Mouse (Mus musculus) heart, embryonic 13.5 days (tissue): Measurements from ENCODE around the gene Xrcc5. TPM values are rescaled to one million over a fixed set of nuclear protein-coding genes. Genes with fewer than 3 reads are reported as not detected.

ENCODE experiments used
- ATAC-seq: fragments of 200-750 bp; cut with Nextera tagmentation; 2 replicates; pipeline ENCODE4 v1.8.0; 2017; ENCODE audit warnings: moderate TSS enrichment; ENCODE audit not compliant: insufficient number of reproducible peaks, low FRiP score, low TSS enrichment; ENCODE audit errors: extremely low read depth
- H3K27ac ChIP-seq: fragments of 300-500 bp; sonication (generic); replicated peaks from 2 replicates; pipeline ENCODE4 v1.5.1; 2015; ENCODE audit warnings: moderate library complexity, mild to moderate bottlenecking, inconsistent platforms
- H3K27me3 ChIP-seq: fragments of 300-500 bp; sonication (generic); replicated peaks from 2 replicates; pipeline ENCODE4 v1.6.1; 2015; ENCODE audit warnings: mild to moderate bottlenecking, inconsistent platforms
- H3K36me3 ChIP-seq: fragments of 300-500 bp; sonication (generic); 2 replicates; pipeline ENCODE4 v1.6.1; 2015; ENCODE audit warnings: mild to moderate bottlenecking, inconsistent platforms
- H3K4me1 ChIP-seq: fragments of 300-500 bp; sonication (generic); 2 replicates; pipeline ENCODE4 v1.6.1; 2015; ENCODE audit warnings: inconsistent platforms
- H3K4me2 ChIP-seq: fragments of 300-500 bp; sonication (generic); 2 replicates; pipeline ENCODE4 v1.6.1; 2015; ENCODE audit warnings: inconsistent platforms, mild to moderate bottlenecking, moderate library complexity
- H3K4me3 ChIP-seq: fragments of 300-500 bp; sonication (generic); 2 replicates; pipeline ENCODE4 v1.5.1; 2015; ENCODE audit warnings: moderate library complexity, mild to moderate bottlenecking, inconsistent platforms
- H3K9ac ChIP-seq: fragments of 300-500 bp; sonication (generic); 2 replicates; pipeline ENCODE4 v1.6.1; 2015; ENCODE audit warnings: inconsistent platforms, mild to moderate bottlenecking, moderate library complexity
- H3K9me3 ChIP-seq: fragments of 300-500 bp; sonication (generic); 2 replicates; pipeline ENCODE4 v1.6.1; 2016; ENCODE audit warnings: inconsistent platforms
- WGBS: fragments of 180-500 bp; shearing (Covaris S2); methylation state at CpG from one replicate; pipeline ENCODE4 v1.1.7; 2015; ENCODE audit warnings: mixed read lengths; 5-methylcytosine and 5-hydroxymethylcytosine counted together
- polyA plus RNA-seq: library from polyadenylated mRNA; unstranded; fragments of >200 nt; fragmentation: Nextera tagmentation; extraction: Ambion mirVana; gene quantifications from 2 replicates; pipeline ENCODE4 v1.2.1, GENCODE M21; 2015

Gene Xrcc5
- polyA plus RNA-seq, 1 experiment from 2014 or later, result 18.1 TPM

DNA sequence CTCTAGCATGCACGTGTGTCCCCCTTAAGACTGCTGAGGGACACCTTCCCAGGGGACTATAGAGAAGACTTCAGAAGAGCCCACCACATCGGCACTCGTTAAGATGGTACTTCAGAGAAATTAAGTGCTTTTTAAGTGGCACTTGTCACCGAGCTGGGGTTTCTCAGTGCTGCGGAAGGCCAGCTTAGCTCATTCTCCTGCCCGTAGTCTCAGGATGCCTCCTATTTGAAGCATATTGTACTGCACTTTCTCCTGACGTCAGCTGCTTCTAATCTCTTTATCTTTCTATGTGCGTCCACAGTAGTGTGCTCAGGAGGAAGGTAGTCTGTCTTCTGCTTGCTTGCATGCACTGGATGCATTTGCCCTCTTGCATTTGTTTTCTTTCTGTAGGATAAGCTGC is 9.2 kb downstream of the Xrcc5 start:
- Histone ChIP-seq H3K36me3 (peaks cover 70% of the 10 kb centered on the region), H3K9ac (no peak overlapping the region), H3K27me3 (peaks cover 32% of the 10 kb centered on the region), H3K4me1 (no peaks in the 10 kb centered on the region), H3K9me3 (no peaks in the 10 kb centered on the region), H3K4me2 (no peak overlapping the region), H3K27ac (no peak overlapping the region), H3K4me3 (no peak overlapping the region)
- no peak for ATAC-seq
- WGBS, result 51% methylated on average over 8 of the region's 8 CpGs

DNA sequence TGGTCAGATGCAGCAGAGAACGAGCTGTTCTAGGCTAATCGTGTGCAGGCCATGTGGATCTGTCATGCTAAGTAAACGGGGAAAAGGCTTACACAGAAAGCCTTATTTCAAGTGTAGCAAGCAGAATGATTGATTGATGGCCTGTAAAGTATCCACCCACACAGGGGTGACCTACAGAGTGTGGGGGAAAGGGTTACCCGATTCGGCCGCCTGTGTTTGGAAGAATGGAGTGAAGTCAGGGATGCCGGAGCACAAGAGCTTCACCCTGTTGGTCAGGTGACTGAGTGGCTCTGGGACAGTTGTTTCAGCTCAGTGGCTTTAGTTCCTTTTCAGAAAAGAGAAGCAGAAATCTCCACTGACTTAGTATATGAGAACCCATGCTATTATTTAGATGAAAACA is 9.7 kb downstream of the Xrcc5 start:
- Histone ChIP-seq H3K9me3 (no peaks in the 10 kb centered on the region), H3K4me3 (no peak overlapping the region), H3K4me2 (no peak overlapping the region), H3K36me3 (peaks cover 68% of the 10 kb centered on the region), H3K27me3 (peaks cover 32% of the 10 kb centered on the region), H3K9ac (no peak overlapping the region), H3K4me1 (no peaks in the 10 kb centered on the region), H3K27ac (no peak overlapping the region)
- WGBS, result 72% methylated on average over 7 of the region's 7 CpGs
- ATAC-seq, result no peak

DNA sequence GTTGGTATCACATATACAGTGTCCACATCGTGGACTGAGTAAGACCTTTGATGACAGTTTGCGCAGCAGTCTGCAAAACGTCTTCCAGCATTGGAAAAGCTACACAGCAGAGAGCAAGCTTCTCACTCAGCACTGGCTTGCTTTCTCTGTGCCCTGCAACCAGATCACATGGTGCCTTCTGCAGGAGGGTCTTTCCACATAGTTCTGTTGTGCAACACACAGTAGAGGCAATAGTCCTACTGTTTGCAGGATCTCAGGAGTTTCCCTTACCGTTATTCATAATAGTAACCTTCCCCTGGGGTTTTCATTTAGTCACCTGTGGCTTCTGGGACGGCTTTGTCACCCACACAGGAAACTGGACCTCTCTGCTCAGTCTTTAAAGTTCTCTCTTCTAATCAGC is 13.5 kb downstream of the Xrcc5 start:
- H3K36me3 ChIP-seq, result peaks cover 60% of the 10 kb centered on the region
- no peaks in the 10 kb centered on the region for H3K4me1 ChIP-seq
- ATAC-seq, result no peak
- no peak overlapping the region for H3K27ac ChIP-seq
- H3K4me3 ChIP-seq, result no peak overlapping the region
- H3K27me3 ChIP-seq, result peaks cover 11% of the 10 kb centered on the region
- H3K4me2 ChIP-seq, result no peak overlapping the region
- WGBS, result 87% methylated on average over 5 of the region's 5 CpGs
- no peaks in the 10 kb centered on the region for H3K9me3 ChIP-seq
- H3K9ac ChIP-seq, result no peak overlapping the region

DNA sequence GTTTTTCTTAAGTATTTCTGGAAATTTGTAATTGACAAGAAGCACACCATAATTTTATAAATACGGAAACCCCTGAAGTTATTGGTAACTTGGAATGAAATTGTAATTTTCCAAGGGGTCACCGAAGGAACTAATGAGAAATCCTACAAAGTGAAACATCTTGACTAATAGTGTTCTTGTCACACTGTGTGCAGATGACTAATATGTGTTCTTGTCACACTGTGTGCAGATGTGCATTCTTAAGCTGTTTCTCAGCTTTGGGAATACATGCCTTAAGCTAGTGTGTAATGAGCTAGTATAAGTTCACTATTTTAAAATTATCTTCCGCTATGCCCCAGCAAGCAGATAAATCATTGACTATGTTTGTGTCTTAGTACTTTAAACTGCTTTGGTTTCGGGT is 16.0 kb downstream of the Xrcc5 start:
- Histone ChIP-seq H3K4me2 (no peak overlapping the region), H3K27me3 (peaks cover 4% of the 10 kb centered on the region), H3K9ac (no peak overlapping the region), H3K4me1 (no peaks in the 10 kb centered on the region), H3K27ac (no peak overlapping the region), H3K9me3 (no peaks in the 10 kb centered on the region), H3K36me3 (peaks cover 62% of the 10 kb centered on the region), H3K4me3 (no peak overlapping the region)
- no peak for ATAC-seq
- 92% methylated on average over 4 of the region's 4 CpGs for WGBS

DNA sequence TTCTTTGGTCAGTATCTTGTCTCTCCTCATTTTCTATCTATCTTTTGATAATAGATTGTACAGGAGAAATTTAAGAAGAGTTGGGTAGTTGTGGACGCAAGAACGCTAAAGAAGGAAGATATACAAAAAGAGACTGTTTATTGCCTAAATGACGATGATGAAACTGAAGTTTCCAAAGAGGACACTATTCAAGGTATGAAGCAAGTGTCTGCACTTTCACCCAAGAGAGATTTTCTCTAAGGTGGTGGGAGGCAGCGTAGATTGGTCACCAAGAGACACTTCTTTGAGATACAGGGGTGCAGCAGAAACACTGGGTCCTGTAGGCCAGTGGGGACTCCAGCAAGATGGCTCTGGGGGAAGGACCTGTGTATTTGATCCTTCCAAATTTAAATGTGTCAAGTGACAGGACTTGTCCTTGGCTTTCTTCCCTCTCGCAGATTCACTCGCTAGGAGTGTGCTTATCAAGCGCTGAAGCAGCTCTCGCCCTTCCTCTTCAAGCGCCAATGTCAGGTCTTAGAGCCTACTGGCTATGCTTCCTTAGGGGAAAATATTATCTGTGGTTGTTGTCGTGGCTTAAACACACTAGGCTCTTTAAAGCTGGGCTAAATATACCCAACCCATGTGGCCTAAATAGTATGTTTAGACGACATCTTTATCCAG is 19.1 kb downstream of the Xrcc5 start:
- no peaks in the 10 kb centered on the region for H3K27me3 ChIP-seq
- H3K4me3 ChIP-seq, result no peak overlapping the region
- H3K4me1 ChIP-seq, result no peaks in the 10 kb centered on the region
- no peaks in the 10 kb centered on the region for H3K9me3 ChIP-seq
- no peak overlapping the region for H3K27ac ChIP-seq
- H3K9ac ChIP-seq, result no peak overlapping the region
- ATAC-seq, result no peak
- WGBS, result 69% methylated on average over 11 of the region's 11 CpGs
- H3K36me3 ChIP-seq, result peaks cover 65% of the 10 kb centered on the region
- no peak overlapping the region for H3K4me2 ChIP-seq

DNA sequence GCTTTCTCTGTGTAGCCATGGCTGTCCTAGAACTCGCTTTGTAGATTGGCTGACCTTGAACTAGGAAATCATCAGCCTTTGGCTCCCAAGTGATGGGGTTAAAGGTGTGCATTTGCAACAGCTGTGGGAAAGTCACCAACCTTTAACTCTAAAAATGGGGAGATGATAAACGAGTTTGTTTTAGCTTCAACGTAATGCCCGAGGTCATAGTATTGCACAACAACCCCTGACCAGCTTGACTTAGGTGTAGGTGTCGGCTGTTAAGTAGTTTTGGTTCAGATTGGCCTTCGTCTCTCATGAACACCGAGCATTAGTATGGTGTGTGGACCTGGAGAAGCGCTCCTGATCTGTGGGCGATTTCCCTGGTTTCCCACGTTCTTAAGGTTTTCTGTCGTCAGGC is 27.6 kb downstream of the Xrcc5 start:
- Histone ChIP-seq H3K4me2 (no peak overlapping the region), H3K4me3 (no peak overlapping the region), H3K9me3 (no peaks in the 10 kb centered on the region), H3K36me3 (peaks cover 53% of the 10 kb centered on the region), H3K4me1 (no peaks in the 10 kb centered on the region), H3K9ac (no peak overlapping the region), H3K27me3 (no peaks in the 10 kb centered on the region), H3K27ac (no peak overlapping the region)
- 88% methylated on average over 11 of the region's 11 CpGs for WGBS
- ATAC-seq, result no peak

DNA sequence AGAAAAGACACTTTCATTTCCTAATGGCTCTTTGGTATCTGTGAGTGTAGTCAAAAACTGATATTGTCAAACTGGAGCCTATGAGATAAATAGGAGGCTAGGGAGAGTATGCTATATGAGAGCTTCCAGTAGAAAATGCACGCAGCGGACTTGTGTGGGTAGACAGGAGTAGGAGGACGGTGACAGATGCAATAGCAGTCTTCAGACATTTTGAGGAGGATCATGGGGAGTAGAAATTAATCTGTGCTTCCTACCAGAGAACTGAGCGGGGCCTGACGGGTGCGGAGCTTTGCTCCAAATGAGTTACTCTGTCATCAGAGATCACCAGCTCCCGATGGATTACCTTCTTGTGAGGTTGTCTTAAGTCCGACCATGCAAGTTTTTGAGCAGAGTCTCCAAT is 29.6 kb downstream of the Xrcc5 start:
- H3K27me3 ChIP-seq, result no peaks in the 10 kb centered on the region

DNA sequence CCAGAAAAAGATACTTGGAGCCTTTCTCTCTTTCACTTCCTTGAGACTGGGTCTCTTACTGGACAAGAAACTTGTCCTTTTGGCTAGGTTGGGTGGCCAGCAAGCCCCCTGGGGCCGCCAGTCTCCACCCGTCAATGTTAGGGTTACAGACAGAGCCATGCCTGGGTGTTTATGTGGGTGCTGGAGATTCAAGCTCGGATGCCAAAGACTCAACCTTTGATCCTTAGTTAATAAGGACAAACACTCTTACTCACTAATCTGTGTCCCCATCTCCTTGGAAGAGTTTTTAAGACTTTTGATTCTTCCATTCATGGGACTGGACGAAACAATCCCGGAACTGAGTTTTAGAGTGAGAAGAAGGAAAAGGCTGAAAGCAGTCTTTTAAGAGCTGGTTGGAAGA is 31.1 kb downstream of the Xrcc5 start:
- H3K9ac ChIP-seq, result no peak overlapping the region
- no peak overlapping the region for H3K4me2 ChIP-seq
- H3K4me1 ChIP-seq, result no peaks in the 10 kb centered on the region
- H3K36me3 ChIP-seq, result peaks cover 59% of the 10 kb centered on the region
- no peaks in the 10 kb centered on the region for H3K9me3 ChIP-seq
- WGBS, result 84% methylated on average over 5 of the region's 5 CpGs
- no peak overlapping the region for H3K27ac ChIP-seq
- no peak overlapping the region for H3K4me3 ChIP-seq
- ATAC-seq, result no peak
- no peaks in the 10 kb centered on the region for H3K27me3 ChIP-seq

More for the DNA sequence above, 29.6 kb downstream of the Xrcc5 start:
- Histone ChIP-seq H3K9me3 (no peaks in the 10 kb centered on the region), H3K4me2 (no peak overlapping the region), H3K4me1 (no peaks in the 10 kb centered on the region), H3K4me3 (no peak overlapping the region), H3K9ac (no peak overlapping the region), H3K36me3 (peaks cover 53% of the 10 kb centered on the region), H3K27ac (no peak overlapping the region)
- ATAC-seq, result no peak
- WGBS, result 89% methylated on average over 8 of the region's 8 CpGs

DNA sequence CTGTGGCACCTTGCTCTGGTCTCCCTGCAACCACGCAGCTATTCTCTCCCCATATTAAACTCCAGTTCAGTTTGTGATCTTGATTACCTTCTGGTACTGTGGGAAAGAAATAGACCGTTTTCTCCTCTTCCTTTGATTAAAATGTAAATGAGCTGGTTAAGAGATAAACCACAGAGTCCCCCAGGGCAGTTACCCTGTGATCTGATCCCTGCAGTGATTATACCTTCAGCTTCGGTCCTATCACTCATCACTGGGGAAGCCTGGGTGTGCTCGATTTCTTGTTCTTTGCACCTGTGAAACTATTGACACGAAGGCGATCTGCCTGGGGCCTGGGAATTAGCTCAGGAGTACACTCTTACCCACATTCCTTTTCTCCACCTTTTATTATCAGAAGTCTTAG is 40.7 kb downstream of the Xrcc5 start:
- WGBS, result 71% methylated on average over 6 of the region's 6 CpGs
- no peak overlapping the region for H3K4me2 ChIP-seq
- no peak overlapping the region for H3K9ac ChIP-seq
- no peak overlapping the region for H3K27ac ChIP-seq
- no peaks in the 10 kb centered on the region for H3K27me3 ChIP-seq
- H3K9me3 ChIP-seq, result no peaks in the 10 kb centered on the region
- peaks cover 54% of the 10 kb centered on the region for H3K36me3 ChIP-seq
- ATAC-seq, result no peak
- no peaks in the 10 kb centered on the region for H3K4me1 ChIP-seq
- H3K4me3 ChIP-seq, result no peak overlapping the region

DNA sequence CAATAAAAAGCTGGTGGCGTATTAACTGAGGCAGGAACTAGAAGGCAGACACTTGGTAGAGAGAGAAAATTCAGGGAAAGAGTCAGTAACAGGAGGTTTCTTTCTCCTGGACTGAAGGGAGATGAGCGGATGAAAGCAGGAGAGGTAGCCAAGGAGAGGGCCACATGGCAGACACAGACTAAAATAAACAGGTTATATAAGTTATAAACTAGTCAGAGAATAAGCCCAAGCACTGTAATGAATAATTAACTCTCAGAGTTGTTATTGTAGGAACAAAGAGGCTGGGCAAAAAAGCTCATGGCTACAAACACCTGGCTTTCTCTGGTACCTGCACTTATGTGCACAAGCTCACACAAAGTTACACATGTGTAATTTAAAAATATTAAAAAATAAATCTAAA is 47.6 kb downstream of the Xrcc5 start:
- Histone ChIP-seq H3K27ac (no peak overlapping the region), H3K4me2 (no peak overlapping the region), H3K27me3 (no peaks in the 10 kb centered on the region), H3K9me3 (no peaks in the 10 kb centered on the region), H3K9ac (no peak overlapping the region), H3K4me1 (no peaks in the 10 kb centered on the region), H3K4me3 (no peak overlapping the region), H3K36me3 (peaks cover 34% of the 10 kb centered on the region)
- ATAC-seq, result no peak
- 87% methylated on average over 2 of the region's 2 CpGs for WGBS

DNA sequence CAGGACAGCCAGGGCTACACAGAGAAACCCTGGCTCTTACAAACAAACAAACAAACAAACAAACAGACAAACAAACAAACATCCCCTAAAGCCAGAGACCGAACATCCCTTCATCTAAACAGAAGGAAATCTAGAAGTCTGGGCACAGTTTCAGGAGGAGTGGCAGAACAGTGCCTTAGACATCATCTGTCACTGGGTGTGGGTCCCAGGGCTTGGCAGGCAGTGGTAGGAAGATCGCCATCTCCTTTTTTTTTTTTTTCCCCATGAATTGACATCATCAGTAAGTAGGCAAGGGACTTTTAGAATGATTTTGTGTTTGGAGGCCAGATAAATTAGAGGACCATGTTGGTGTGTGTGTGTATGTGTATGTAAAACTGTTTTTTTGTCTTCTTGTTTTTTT is 51.0 kb downstream of the Xrcc5 start:
- H3K9ac ChIP-seq, result no peak overlapping the region
- H3K9me3 ChIP-seq, result no peaks in the 10 kb centered on the region
- no peak for ATAC-seq
- WGBS, result 80% methylated on average over 2 of the region's 2 CpGs
- H3K27ac ChIP-seq, result no peak overlapping the region
- no peak overlapping the region for H3K4me3 ChIP-seq
- H3K27me3 ChIP-seq, result no peaks in the 10 kb centered on the region
- no peak overlapping the region for H3K4me2 ChIP-seq
- H3K4me1 ChIP-seq, result no peaks in the 10 kb centered on the region
- H3K36me3 ChIP-seq, result peaks cover 40% of the 10 kb centered on the region

DNA sequence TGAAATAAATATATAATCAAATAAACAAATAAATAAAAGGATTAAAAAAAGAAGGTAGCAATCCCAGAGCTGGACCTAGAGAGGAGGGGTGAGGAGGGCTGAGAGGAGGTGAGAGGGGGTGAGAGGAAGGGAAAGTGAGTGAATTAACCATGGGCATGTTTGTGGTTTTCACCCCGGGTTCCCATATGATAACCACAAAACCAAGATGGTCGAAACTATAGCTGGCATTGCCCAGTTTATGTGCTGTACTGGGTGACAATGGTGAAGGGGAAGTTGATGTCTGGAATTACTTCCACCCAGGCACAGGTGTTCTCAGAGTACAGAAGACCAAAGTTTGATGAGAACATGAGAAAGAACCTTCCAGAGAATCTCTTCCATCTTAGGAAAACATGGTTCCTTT is 52.2 kb downstream of the Xrcc5 start:
- no peak for ATAC-seq
- WGBS, result 80% methylated on average over 2 of the region's 2 CpGs
- no peak overlapping the region for H3K4me2 ChIP-seq
- H3K4me1 ChIP-seq, result peaks cover 8% of the 10 kb centered on the region
- no peak overlapping the region for H3K4me3 ChIP-seq
- no peaks in the 10 kb centered on the region for H3K27me3 ChIP-seq
- H3K36me3 ChIP-seq, result peaks cover 36% of the 10 kb centered on the region
- no peaks in the 10 kb centered on the region for H3K9me3 ChIP-seq
- H3K9ac ChIP-seq, result no peak overlapping the region
- no peak overlapping the region for H3K27ac ChIP-seq
